Mouse (Mus musculus): ENCODE data around the gene Gnb5.
"Not testable (repeated sequence)": the region's sequence is repeated elsewhere in the genome, so short reads cannot be mapped to it uniquely, and the experiment has no call there.

Gene Gnb5

DNA sequence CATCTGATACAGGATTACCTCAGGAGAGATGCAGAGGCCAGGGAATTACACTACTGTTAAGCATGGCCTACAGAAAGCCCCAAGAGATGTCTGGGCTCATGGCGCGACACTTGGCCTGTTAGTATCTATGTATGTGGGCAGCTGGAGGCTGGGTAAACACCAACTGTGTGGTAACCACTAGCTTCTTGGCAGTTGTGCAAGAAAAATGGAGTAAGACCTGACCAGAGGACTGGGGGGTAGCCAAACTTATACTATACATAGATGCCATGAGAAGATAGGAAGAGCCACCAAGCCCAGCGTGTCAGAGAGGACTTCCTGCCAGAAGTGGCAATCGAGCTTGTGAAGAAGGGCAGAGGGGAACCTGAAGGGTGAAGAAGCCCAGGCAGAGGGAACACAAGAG lies 56.1 kb downstream of the Gnb5 start:
- peak; percentile 53 for DNase-seq

DNA sequence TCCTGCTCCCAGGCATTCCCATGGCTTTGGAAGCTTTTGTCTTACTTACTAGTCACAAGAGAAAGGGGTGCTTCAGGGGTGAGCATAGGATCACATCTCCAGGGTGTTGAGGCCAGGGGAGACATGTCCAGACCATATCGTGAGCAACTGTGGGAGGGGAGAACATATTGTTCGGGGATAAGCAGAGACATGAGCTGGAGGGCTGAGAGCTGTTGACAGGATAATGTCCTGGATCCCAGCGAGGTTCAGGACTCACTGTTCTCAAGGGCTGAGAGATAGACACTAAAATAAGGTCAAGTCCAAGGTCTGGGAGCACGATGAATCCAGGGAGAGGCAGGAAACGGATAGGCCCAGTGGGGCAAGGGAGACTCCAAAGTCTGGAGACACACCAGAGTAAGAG lies 56.9 kb downstream of the Gnb5 start:
- no peak for DNase-seq

DNA sequence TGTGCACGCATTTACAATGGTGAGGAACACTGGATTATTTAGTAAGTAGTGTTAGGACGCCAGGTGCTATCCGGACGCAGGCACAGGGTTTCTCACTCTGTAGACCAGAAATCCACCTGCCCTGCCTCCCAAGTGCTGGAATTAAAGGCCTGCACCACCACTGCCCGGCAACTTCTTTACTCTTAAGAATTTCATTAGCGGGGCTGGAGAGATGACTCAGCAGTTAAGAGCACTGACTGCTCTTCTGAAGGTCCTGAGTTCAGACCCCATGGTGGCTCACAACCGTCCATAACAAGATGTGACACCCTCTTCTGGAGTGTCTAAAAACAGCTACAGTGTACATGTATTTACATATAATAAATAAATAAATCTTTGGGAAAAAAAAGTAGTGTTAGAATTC lies 57.6 kb downstream of the Gnb5 start:
- DNase-seq = not testable (repeated sequence)

DNA sequence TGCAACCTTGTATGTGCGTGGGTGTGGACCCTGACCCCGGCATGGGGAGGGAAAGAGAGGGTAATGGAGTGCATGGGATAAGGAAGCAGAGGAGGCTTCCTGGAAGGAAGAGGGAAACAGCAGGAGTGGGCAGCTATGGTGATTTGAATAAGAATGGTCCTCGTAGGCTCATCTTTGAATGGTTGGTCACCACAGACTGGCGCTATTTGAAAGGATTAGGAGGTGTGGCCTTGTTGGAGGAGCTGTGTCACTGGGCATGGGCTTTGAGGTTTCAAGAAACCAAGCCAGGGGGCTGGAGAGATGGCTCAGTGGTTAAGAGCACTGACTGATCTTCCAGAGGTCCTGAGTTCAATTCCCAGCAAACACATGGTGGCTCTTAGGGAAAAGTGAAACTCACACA lies 59.1 kb downstream of the Gnb5 start:
- no peak for DNase-seq

DNA sequence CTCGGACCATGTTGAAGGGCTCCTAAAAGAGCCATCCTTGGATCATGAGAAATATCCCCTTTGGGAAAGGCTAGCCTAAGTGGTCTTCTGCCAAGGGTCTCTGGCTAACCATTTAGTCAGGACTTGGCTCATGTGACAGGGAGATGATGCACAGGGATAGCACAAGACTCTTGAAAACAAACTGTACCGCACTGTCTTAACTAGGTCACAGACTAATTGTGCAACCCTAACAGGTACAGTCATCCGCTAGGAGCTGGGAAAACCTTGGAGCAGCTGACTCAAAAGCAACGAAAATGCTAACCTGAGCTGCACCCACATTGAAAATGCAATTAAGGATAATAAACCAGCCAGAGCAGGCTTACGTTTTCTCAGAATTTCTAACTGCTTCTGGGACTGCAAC lies 60.1 kb downstream of the Gnb5 start:
- DNase-seq = no peak

DNA sequence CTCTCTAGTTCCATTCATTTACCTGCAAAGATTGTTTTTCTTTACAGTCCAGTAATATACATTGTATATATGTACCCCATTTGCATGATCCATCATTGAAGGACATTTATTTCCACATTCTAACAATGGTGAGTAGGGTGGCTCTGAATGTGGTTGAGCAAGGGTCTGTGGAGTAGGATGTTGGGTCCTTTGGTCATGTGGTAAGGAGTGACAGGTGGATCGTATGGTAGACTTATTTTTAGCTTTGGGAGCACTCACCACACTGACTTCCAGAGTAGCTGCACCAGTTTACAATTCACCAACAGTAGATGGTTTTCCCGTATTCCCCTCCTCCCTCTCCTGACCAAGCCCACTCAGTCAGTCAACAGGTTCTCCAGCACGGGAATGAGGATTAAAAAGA lies 62.7 kb downstream of the Gnb5 start:
- DNase-seq = no peak

DNA sequence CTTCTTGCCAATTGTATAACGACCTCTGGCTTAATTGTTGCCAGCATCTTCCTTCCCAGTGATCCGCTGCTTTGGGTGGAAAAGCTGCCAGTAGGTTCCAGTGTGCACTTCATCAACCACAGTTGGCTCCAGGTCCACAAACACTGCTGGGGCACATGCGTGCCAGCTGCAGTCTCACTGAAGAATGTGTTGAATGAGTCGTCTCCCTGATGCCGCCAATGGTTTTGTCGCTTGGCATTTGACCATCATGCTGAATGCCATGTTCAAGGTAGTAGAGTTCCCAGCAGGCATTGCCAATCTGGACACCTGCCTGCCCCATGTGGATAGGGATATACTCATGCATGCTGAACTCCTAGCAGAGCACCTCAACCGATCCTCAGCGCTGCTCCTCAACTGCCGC lies 69.5 kb downstream of the Gnb5 start:
- no peak for DNase-seq

DNA sequence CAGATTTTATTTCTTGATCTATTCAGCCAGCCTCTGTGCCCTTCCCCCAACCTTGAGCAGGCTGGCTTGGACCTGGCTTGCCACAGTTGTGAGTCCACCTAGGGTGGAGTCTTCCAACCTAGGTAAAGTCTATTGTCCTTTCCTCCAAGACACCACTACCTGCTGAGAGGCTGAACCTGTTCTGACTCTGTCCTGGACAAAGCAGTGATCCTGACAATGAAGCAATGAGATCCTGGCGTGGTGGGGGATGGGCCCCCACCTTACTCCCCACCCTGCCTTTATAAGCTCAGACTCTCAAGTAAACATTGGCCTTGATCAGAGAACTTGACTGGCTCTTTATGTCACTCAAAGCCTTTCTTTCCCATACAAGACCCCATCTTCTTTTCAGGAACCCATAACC lies 70.3 kb downstream of the Gnb5 start:
- no peak for DNase-seq

DNA sequence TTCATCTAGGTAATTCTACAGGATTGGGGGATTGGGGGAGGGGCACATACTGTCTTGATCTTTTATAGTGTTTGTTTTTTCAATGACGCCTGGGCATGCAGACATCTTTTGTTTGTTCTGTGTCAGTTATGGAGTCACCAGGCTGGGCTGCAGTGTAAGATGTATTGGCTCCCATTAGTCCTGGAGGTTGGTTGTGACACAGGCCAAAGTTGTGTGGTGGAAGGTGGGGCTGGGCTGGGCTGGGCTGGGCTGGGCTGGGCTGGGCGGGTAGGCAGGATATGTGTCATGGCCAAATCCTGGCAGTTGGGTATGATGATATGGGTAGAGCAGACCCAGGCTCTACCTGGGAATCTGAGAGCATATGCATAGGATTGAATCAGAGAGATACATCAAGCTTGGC lies 72.7 kb downstream of the Gnb5 start:
- DNase-seq = no peak

DNA sequence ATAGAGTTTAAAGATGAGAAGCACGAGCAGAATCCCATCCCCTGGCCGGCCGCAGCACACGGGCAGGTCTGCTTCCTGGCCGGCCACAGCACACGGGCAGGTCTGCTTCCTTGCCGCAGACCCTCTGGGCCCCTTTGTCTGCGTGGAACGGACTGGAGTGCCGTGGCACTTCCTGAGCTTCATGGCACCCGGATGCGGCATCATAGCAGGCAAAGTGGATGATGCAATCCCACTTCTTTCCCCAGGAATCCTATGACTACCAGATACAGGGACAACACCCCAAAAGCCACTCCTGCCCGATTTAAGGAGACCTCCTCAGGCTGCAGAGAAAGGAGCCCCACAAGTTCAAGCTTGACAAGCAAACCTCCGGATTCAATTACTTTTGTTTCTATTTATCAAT lies 76.7 kb downstream of the Gnb5 start:
- DNase-seq = no peak

DNA sequence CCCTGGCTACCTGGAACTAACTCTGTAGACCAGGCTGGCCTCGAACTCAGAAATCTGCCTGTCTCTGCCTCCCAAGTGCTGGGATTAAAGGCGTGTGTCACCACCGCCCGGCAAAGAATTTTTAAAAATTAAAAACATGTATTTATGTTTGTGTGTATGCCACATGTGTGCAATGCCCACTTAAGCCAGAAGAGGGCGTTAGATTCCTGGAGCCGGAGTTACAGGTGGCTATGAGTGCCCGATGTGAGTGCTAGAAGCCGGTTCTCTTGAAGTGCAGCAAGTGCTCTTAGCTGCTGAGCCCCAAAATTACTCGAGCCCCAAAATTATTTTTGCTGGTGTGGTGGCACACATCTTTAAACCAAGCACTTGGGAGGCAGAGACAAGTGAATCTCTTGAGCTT lies 77.7 kb downstream of the Gnb5 start:
- DNase-seq = no peak

DNA sequence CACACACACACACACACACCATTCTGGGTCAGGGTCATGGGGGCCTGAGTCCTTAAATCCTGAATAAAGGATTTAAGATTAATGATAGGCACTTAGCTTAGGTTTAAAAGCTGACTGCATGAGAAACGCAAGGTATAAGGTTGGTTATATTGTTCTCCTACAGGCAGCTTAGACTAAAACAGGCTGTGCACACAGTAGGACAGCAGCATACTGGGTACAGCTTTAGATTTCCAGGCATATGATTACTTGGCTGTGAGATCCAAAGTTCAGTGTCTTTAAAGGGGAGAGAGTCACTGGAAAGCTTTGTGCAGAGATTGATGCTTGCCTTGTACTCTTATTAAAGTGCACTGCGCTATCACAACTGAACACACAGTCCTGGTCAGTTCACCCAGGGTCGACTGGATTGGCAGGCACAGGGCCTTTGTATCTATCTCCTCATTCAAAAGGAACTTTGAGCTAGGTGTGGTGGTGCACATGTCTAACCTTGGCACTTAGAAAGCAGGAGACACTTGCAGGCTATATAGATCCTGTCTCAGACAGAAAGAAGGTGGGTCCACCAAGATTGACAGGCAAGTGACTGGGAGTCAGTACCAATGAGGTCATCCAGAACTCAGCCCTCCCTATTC lies 78.4 kb downstream of the Gnb5 start:
- DNase-seq = no peak

DNA sequence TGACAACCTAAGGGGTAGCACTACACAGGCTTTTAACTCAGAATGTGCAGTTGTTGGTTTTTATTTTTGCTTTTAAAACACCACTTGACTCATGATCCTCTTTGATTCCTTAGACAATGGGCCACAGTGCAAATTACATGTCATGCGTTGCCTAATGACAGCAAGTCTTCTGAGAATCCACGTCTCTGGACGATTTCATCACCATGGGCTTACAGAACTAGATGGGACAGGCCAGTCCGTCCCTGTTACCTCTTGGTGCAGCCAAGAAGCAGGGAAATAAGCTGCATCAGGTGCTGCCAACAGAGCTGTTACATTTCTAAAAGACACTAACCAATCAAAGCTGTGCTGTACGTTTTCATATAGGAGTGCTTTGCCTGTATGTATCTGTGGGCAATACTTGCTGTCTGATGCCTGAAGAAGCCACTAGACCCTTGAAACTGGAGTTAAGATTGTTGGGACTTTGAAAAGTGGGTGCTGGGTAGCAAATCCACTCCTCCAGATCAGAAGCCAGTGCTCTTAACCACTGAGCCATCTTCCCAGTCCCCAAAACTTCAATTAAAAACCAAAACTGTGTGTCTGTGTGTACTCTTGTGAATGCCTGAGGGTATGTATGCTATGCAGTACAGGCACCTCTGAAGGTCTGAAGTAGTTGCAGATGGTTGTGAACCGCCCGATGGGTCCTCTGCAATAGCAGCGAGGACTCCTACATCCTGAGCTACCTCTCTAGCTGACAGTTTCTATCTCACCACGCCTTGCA lies 79.3 kb downstream of the Gnb5 start:
- DNase-seq = peak; percentile 52

DNA sequence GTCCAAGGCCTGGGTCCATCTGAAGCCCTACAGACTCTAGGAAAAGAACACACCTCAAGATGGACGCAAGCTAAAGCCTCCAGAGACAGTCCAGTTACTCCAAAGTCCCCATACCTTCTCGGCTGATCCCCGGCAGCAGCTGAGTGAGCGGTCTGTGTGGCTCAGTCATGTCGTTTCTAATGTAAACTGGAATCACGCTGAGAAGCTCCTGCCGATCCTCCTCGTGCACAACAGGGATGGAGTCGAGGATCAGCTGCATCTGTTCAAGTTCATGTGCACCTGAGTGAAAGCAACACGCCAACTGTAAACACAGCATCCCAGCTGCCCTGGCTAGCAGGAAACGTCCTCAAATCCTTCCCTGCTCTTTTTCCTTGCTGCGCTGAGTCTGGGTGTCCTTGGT lies 87.2 kb downstream of the Gnb5 start:
- DNase-seq = no peak

Measured in lung, postnatal 36 days (tissue).